Mouse (Mus musculus) Patski (cell line): Measurements from ENCODE around the gene Myh7. TPM values are rescaled to one million over a fixed set of nuclear protein-coding genes. Genes with fewer than 3 reads are reported as not detected.

Experiments
- ATAC-seq: fragments of 100-300 bp; one replicate; pipeline ENCODE4 v1.8.0; 2021
- CTCF ChIA-PET: fragments of 350-600 bp; sonication (Branson Sonifier 250); formaldehyde crosslinking; loops from one replicate; lab custom pipeline; 2022; ENCODE audit warnings: inconsistent platforms; lab: Charles Lee
- POLR2A ChIA-PET: fragments of 350-600 bp; sonication (Branson Sonifier 250); formaldehyde crosslinking; loops from one replicate; lab custom pipeline; 2022; ENCODE audit warnings: antibody characterized with exemption, inconsistent platforms; lab: Charles Lee
- DNase-seq: peaks from one replicate; pipeline ENCODE4 v3.0.0-alpha.2; 2011; ENCODE audit warnings: low read depth, low spot score
- H3K27me3 ChIP-seq: fragments of 371-371 bp; one replicate; pipeline ENCODE4 v1.5.1; 2021
- CTCF ChIP-seq: fragments of 100-300 bp; IDR thresholded peaks from one replicate; pipeline ENCODE4 v1.5.1; 2021
- in situ Hi-C: fragments of 300-500 bp; cut with MboI; formaldehyde crosslinking; loops from 3 replicates; pipeline ENCODE4 v1.11.1; 2018; ENCODE audit warnings: low pct_unique_long_range_greater_than_20kb, mixed read lengths
- polyA plus RNA-seq: library from polyadenylated mRNA; unstranded; gene quantifications from one replicate; pipeline ENCODE4 v1.2.3, GENCODE M21; 2021

The Myh7 gene
- polyA plus RNA-seq, 1 experiment from 2014 or later = 0.23 TPM

- H3K27me3 ChIP-seq = peaks cover 20% of the 10 kb centered on the region
- POLR2A ChIA-PET = no interaction called here
- in situ Hi-C loops = loop anchor here (5.0 kb wide), 2 partner anchors 34 to 94 kb away; no protein-coding TSS in a partner anchor
- CTCF ChIA-PET = no interaction called here
- DNase-seq (no peak), ATAC-seq (no peak)
- no peak for TF ChIP-seq CTCF
Observed at GRCm38 (mm10) chr14:54935904-54936830, 58.3 kb downstream of the Myh7 start, which contains the start of gene Cmtm5. Gene Cmtm5 (plus strand): TSS chr14:54936261.

DNA sequence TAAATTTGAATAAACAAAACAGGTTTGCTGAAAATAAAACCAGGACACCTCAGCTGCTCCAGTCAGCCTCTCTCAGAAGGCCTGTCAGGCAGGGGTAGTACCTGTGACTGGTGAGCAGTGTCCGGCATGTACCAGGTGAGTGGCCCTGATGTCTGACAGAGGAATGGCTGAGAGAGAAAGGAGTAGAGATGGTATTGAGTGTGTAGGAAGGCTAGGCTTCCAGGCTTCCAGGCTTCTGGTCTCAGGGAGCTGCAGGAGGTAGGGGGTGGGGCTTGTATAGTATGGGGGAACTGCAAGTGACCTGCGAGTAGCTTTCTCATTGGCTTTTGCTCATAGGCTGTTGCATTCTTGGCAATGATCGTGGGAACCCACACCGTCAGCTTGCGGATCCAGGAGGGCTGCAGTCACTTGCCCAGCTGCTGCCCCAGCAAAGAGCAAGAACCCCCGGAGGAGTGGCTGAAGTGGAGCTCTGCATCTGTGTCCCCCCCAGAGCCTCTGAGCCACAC, 61.7 kb downstream of the Myh7 start, which contains the start of gene Il25:
Il25 (plus strand) TSS at position 51 of the 506 bp plus-strand sequence.
- ATAC-seq = no peak
- TF ChIP-seq CTCF = no peak
- ChIA-PET POLR2A (interaction anchor here (1.2 kb wide), 1 partner anchor 13 kb away, joined by 3 read pairs; no protein-coding TSS in a partner anchor), CTCF (no interaction called here)
- peaks cover 20% of the 10 kb centered on the region for H3K27me3 ChIP-seq
- DNase-seq = no peak
- in situ Hi-C loops = no loop called here

DNA sequence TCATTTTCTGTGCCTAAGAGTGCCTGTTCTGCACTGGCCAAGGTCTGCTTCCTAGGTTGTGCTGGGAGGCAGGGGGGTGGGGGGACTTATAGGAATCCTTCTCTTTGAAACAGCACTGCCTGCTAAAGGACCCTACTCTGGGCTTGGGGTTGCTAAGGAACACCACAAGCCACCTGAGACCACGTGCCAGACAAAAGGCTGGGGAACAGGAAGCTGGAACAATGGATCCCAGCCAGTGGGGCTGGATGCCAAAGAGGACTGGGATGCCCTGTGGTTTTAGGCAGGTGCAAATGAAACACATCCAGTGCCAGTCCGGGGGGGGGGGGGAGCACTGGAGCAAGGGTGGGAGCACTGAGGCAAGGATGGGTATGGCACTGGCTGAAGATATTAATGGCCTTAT, 64.0 kb downstream of the Myh7 start:
- no peak for ATAC-seq
- ChIA-PET CTCF (interaction anchor here (1.4 kb wide), 1 partner anchor 10 kb away, joined by 6 read pairs; no protein-coding TSS in a partner anchor), POLR2A (no interaction called here)
- in situ Hi-C loops = no loop called here
- no peak for DNase-seq
- peaks cover 29% of the 10 kb centered on the region for H3K27me3 ChIP-seq
- no peak for TF ChIP-seq CTCF

DNA sequence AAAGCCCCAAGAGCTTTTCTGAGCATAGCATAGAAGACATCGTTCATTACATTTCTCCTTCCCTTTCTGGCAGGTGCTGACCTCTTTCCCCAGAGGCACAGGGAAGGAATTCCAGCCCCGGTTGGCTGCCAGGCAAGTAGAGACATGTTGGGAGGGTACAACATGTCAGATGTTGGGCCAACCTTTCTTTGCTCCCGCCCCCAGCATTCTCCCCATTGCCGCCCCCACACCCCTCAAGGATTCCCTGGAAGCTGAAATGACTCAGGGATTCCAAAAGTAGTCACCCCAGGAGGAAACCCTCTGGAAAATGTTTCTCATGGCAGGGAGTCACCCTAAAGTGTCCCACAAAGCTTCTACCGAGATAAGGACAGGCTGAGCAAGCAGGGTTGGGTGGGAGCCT, 64.6 kb downstream of the Myh7 start:
- H3K27me3 ChIP-seq = peaks cover 26% of the 10 kb centered on the region
- ChIA-PET CTCF (interaction anchor here (1.4 kb wide), 1 partner anchor 10 kb away, joined by 6 read pairs; no protein-coding TSS in a partner anchor), POLR2A (no interaction called here)
- DNase-seq (no peak), ATAC-seq (no peak)
- TF ChIP-seq CTCF = no peak
- in situ Hi-C loops = no loop called here

DNA sequence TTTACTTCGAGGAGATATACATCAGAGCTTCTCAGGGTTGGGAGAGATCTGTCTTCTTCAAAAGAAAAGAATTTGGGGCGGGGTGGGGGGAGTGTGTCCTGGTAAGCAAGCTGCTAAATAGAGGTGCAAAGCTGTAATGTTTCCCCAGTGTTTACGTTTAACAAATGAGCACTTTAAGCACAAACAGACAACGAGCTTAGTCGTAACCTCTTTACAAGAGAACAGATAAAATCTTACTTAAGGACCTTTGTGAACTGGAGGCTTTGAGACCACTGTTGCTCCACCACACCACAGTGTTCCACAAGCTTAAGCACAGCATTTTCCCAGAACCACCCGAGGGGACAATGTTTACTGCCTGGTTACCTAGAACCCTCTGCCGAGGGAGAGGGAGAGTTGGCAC, 67.1 kb downstream of the Myh7 start:
- ChIA-PET CTCF (interaction anchor here (1.5 to 2.0 kb wide), 2 partner anchors 11 to 88 kb away, joined by 3 to 4 read pairs; partner anchors contain the start of gene Ngdn), POLR2A (interaction anchor here (1.7 kb wide), 1 partner anchor 17 kb away, joined by 3 read pairs; no protein-coding TSS in a partner anchor)
- DNase-seq (no peak), ATAC-seq (no peak)
- H3K27me3 ChIP-seq = peaks cover 18% of the 10 kb centered on the region
- in situ Hi-C loops = no loop called here
- no peak for TF ChIP-seq CTCF

GRCm38 (mm10) chr14:54926401-54927158, 67.8 kb downstream of the Myh7 start:
- TF ChIP-seq CTCF = no peak
- DNase-seq (no peak), ATAC-seq (no peak)
- in situ Hi-C loops = no loop called here
- ChIA-PET POLR2A (interaction anchor here (1.1 to 1.7 kb wide), 2 partner anchors 14 to 16 kb away, joined by 3 to 4 read pairs; partner anchors contain the start of gene Slc22a17), CTCF (interaction anchor here (1.5 to 2.0 kb wide), 2 partner anchors 12 to 88 kb away, joined by 3 to 4 read pairs; partner anchors contain the start of gene Ngdn)
- peaks cover 18% of the 10 kb centered on the region for H3K27me3 ChIP-seq

DNA sequence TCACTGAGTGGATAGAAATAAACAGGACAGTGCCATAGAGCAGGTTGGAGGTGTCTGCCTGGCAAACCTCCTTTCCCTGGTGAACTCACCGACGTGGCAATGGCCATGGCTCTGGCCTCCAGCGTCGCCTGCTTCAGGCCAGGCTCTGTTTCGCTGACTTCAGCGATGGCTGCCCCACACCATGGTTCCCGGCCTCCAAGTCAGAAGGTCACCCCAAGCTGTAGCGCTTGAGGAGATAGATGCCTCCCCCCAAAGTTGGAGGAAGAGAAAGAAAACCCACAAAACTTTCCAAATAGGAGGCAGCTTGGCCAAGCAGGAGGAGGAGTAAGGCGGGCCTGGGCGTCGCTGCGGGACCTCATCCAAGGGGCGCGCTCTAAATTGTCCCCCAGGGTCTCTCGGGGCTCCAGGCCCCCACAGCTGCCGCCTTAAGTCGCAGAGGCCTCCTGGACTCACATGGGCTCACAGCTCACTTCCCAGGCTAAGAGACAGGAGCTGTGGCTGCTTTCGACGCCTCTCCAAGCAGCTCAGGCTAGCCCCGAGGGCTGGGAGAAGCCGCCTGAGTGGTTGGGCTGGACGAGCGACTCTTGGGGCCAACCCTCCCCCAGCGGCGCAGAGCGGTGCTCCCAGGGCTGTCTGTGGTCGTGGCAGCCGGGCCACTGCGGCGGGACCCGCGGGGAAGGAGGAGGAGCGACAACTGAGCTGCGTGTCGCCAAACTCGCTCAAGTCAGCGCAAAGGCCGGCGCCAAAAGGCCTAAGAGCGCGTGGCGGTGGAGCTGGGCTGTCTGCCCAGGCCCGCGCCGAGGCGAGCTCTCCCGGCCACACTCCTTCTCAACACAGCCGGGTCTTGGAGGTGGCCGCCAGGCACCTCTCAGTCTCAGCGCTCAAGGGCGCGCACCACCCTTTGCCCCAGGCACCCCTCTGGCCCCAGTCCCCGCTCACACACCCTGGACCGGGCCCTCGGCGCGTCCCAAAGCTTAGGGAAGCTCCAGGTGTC, 68.8 kb downstream of the Myh7 start, which contains the start of gene Efs:
Efs (minus strand) TSS at position 778 of the 994 bp plus-strand sequence.
- ChIA-PET CTCF (no interaction called here), POLR2A (interaction anchor here (1.1 to 1.7 kb wide), 2 partner anchors 13 to 15 kb away, joined by 3 to 4 read pairs; partner anchors contain the start of gene Slc22a17)
- in situ Hi-C loops = no loop called here
- H3K27me3 ChIP-seq = peaks cover 18% of the 10 kb centered on the region
- DNase-seq (no peak), ATAC-seq (no peak)
- TF ChIP-seq CTCF = no peak

- in situ Hi-C loops = no loop called here
- CTCF ChIA-PET = no interaction called here
- DNase-seq (no peak), ATAC-seq (no peak)
- no peak for TF ChIP-seq CTCF
- POLR2A ChIA-PET = no interaction called here
- H3K27me3 ChIP-seq = peaks cover 18% of the 10 kb centered on the region
Observed at GRCm38 (mm10) chr14:54924641-54925348, 69.6 kb downstream of the Myh7 start.

Other genes with a start within 250 kb of the Myh7 start
- gene Slc7a8, start 212.7 kb downstream of the Myh7 start, polyA plus RNA-seq = 0.04 TPM
- gene Rnf212b, start 180.5 kb downstream of the Myh7 start, polyA plus RNA-seq = not detected
- 14.5 TPM for gene Homez, start 123.7 kb downstream of the Myh7 start, polyA plus RNA-seq
- 4.4 TPM for gene Ppp1r3e, start 117.1 kb downstream of the Myh7 start, polyA plus RNA-seq
- gene Bcl2l2, start 111.2 kb downstream of the Myh7 start, polyA plus RNA-seq = 37.7 TPM
- 1.2 TPM for gene Gm20521, start 111.2 kb downstream of the Myh7 start, polyA plus RNA-seq
- gene Pabpn1, start 102.1 kb downstream of the Myh7 start, polyA plus RNA-seq = 194 TPM
- gene Slc22a17, start 81.5 kb downstream of the Myh7 start, polyA plus RNA-seq = 25.3 TPM
- not detected for gene Efs, start 68.5 kb downstream of the Myh7 start, polyA plus RNA-seq
- gene Il25, start 61.9 kb downstream of the Myh7 start, polyA plus RNA-seq = not detected
- not detected for gene Cmtm5, start 58.4 kb downstream of the Myh7 start, polyA plus RNA-seq
- 0.18 TPM for gene Myh6, start 27.7 kb downstream of the Myh7 start, polyA plus RNA-seq
- gene Gm17428, start 17.7 kb downstream of the Myh7 start, polyA plus RNA-seq = not detected
- 43.7 TPM for gene Ngdn, start 20.8 kb upstream of the Myh7 start, polyA plus RNA-seq
- gene Zfhx2, start 97.7 kb upstream of the Myh7 start, polyA plus RNA-seq = 6.1 TPM
- 31.8 TPM for gene Thtpa, start 100.2 kb upstream of the Myh7 start, polyA plus RNA-seq
- 25.9 TPM for gene Ap1g2, start 112.0 kb upstream of the Myh7 start, polyA plus RNA-seq
- 0.92 TPM for gene Jph4, start 122.3 kb upstream of the Myh7 start, polyA plus RNA-seq
- gene Dhrs2, start 227.4 kb upstream of the Myh7 start, polyA plus RNA-seq = not detected